Mouse (Mus musculus): ENCODE measurements at regions not wholly inside any gene's neighbourhood (a gene's known extent, or its start where the extent isn't known, plus 50 kb on each side); places are given as distances from the start of the nearest gene placed in this dataset.

GRCm38 (mm10) chr6:91622425-91622824, 61.4 kb upstream of the Slc6a6 start:
- no peak overlapping the region for H3K9ac ChIP-seq (ENCODE audit: low read length)
- H3K27me3 ChIP-seq (ENCODE audit: control insufficient read depth, insufficient read depth, low read length) = no peaks in the 10 kb centered on the region
- H3K4me3 ChIP-seq (ENCODE audit: low read depth, low read length) = no peak overlapping the region
- no peak for DNase-seq (ENCODE audit: low spot score)
- H3K36me3 ChIP-seq (ENCODE audit: control insufficient read depth, insufficient read depth, low read length) = no peaks in the 10 kb centered on the region
- no peak for ATAC-seq (replicated peaks; ENCODE audit: low FRiP score)
- H3K4me2 ChIP-seq (ENCODE audit: low read depth, low read length, severe bottlenecking) = no peak overlapping the region
- H3K4me1 ChIP-seq (replicated peaks; ENCODE audit: control insufficient read depth, insufficient read depth, low read length) = no peaks in the 10 kb centered on the region
- 85% methylated on average over 3 of the region's 3 CpGs for WGBS
- no peak overlapping the region for H3K27ac ChIP-seq (ENCODE audit: low read depth, low read length)
- no peaks in the 10 kb centered on the region for H3K9me3 ChIP-seq (ENCODE audit: control insufficient read depth, low read length)

- Histone ChIP-seq H3K9ac (ENCODE audit: low read length) (no peak overlapping the region), H3K36me3 (ENCODE audit: control insufficient read depth, insufficient read depth, low read length) (no peaks in the 10 kb centered on the region), H3K4me2 (ENCODE audit: low read depth, low read length, severe bottlenecking) (no peak overlapping the region), H3K9me3 (ENCODE audit: control insufficient read depth, low read length) (no peaks in the 10 kb centered on the region), H3K27ac (ENCODE audit: low read depth, low read length) (no peak overlapping the region), H3K4me1 (replicated peaks; ENCODE audit: control insufficient read depth, insufficient read depth, low read length) (no peaks in the 10 kb centered on the region), H3K27me3 (ENCODE audit: control insufficient read depth, insufficient read depth, low read length) (no peaks in the 10 kb centered on the region), H3K4me3 (ENCODE audit: low read depth, low read length) (no peak overlapping the region)
- DNase-seq (ENCODE audit: low spot score) (no peak), ATAC-seq (replicated peaks; ENCODE audit: low FRiP score) (no peak)
- WGBS = 91% methylated on average over 4 of the region's 4 CpGs
These were observed 60.2 kb upstream of the Slc6a6 start for GRCm38 (mm10) chr6:91623646-91624045.

- no peaks in the 10 kb centered on the region for H3K36me3 ChIP-seq (ENCODE audit: control insufficient read depth, insufficient read depth, low read length)
- H3K27ac ChIP-seq (ENCODE audit: low read depth, low read length) = no peak overlapping the region
- H3K27me3 ChIP-seq (ENCODE audit: control insufficient read depth, insufficient read depth, low read length) = no peaks in the 10 kb centered on the region
- no peak for DNase-seq (ENCODE audit: low spot score)
- no peak overlapping the region for H3K9ac ChIP-seq (ENCODE audit: low read length)
- no peak overlapping the region for H3K4me3 ChIP-seq (ENCODE audit: low read depth, low read length)
- H3K4me2 ChIP-seq (ENCODE audit: low read depth, low read length, severe bottlenecking) = no peak overlapping the region
- no peaks in the 10 kb centered on the region for H3K4me1 ChIP-seq (replicated peaks; ENCODE audit: control insufficient read depth, insufficient read depth, low read length)
- H3K9me3 ChIP-seq (ENCODE audit: control insufficient read depth, low read length) = no peaks in the 10 kb centered on the region
- 88% methylated on average over 4 of the region's 4 CpGs for WGBS
- no peak for ATAC-seq (replicated peaks; ENCODE audit: low FRiP score)
These were observed 54.6 kb upstream of the Slc6a6 start for GRCm38 (mm10) chr6:91629230-91629629.

- Histone ChIP-seq H3K9ac (ENCODE audit: low read length) (no peak overlapping the region), H3K4me1 (replicated peaks; ENCODE audit: control insufficient read depth, insufficient read depth, low read length) (no peaks in the 10 kb centered on the region), H3K4me3 (ENCODE audit: low read depth, low read length) (no peak overlapping the region), H3K36me3 (ENCODE audit: control insufficient read depth, insufficient read depth, low read length) (no peaks in the 10 kb centered on the region), H3K4me2 (ENCODE audit: low read depth, low read length, severe bottlenecking) (no peak overlapping the region), H3K27ac (ENCODE audit: low read depth, low read length) (no peak overlapping the region), H3K27me3 (ENCODE audit: control insufficient read depth, insufficient read depth, low read length) (no peaks in the 10 kb centered on the region), H3K9me3 (ENCODE audit: control insufficient read depth, low read length) (no peaks in the 10 kb centered on the region)
- ATAC-seq (replicated peaks; ENCODE audit: low FRiP score) (no peak), DNase-seq (ENCODE audit: low spot score) (no peak)
- 90% methylated on average over 6 of the region's 6 CpGs for WGBS
These were observed 52.6 kb upstream of the Slc6a6 start for GRCm38 (mm10) chr6:91631261-91631660.

Data from forebrain, embryonic 11.5 days (tissue).